Mouse (Mus musculus) T-helper 17 cell (primary cell): ENCODE measurements around the gene Barhl1.

Source experiments
- in situ Hi-C, 2 experiments: fragments of 300-600 bp; cut with MboI, MseI; formaldehyde crosslinking; loops; 1 replicate in 1 of 2; 2 replicates in 1 of 2; pipeline ENCODE4 v1.15.1; 2025; ENCODE audit warnings: high pct_unique_total_duplicates in 2 of 2

Gene Barhl1

DNA sequence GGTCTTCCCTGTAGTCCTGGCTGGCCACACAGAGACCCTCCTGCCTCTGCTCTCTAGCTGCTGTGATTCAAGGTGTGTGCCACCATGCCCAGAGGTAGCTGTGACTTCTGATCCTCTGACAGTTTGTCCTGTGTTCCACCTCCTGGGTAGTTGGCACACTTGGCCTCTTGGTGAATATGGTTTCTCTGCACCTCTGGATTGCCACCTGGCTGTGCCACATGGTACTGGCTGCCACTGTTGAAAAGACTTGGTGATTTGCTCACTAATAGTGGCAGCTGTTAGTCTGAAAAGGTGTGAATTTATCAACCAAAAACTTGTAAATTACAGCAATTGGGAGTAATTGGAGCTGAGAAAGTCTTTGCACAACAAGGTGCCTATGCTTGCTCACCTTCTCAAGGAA, 52.6 kb downstream of the Barhl1 start:
- in situ Hi-C loops, result loop anchor here in 1 of 2 experiments (10.0 kb wide), 1 partner anchor 1141 kb away; no protein-coding TSS in a partner anchor

DNA sequence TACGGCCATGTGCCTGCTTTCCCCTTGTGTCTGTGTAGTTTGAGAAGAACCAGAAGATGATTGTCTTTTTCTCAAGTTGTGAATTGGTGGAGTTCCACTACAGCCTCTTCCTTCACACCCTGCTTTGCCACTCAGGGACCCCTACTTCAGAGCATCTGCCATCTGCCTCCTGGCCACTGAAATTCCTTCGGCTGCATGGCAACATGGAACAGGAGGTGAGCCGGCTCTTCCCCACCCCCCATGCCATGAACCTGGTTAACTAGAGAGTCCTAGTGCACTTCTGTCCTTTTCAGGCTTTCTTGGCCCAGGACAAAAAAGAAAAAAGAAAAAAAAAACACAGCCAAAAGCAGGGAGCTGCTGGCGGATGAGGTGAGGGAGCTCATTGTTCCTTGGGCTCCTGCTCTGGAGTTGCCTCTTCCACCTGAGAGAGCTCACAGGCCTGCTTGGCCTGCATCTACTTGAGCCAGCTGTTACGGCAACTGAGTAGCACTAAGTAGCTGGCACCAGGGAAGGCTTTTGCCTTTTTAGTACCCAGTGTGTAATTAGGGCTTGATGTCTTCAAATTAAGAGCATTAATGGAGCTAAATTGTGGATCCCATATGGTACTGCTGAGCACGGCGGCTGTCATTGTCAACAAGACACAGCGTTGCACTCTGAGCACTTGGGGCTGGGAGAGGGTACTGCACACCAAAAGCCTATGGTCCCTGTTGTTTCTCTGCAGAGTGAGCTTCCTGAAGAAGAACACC, 55.6 kb downstream of the Barhl1 start:
- in situ Hi-C loops, result loop anchor here in 1 of 2 experiments (10.0 kb wide), 1 partner anchor 1144 kb away; no protein-coding TSS in a partner anchor

DNA sequence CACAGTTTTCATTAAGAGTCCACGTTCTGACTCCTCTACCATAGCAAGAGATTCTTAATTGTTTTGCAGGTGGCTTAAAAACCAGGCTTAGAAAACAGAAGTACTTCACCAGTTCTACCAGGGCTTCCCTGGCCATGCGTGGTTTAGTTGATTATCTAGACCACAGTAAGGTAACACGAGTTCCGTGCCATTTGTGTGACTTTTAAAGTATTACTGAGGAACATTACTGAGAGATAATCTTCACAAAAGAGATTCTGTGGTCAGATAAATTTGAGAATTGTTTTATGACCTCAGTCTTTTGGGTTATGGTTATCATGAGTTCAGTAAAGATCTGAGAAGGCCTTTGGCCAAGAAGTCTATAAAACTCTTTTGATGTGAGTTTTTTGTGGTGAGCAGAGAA, 57.2 kb downstream of the Barhl1 start:
- in situ Hi-C loops, result no loop called here
